Mouse (Mus musculus): ENCODE data around the gene Cntn4.

Cntn4 gene

DNA sequence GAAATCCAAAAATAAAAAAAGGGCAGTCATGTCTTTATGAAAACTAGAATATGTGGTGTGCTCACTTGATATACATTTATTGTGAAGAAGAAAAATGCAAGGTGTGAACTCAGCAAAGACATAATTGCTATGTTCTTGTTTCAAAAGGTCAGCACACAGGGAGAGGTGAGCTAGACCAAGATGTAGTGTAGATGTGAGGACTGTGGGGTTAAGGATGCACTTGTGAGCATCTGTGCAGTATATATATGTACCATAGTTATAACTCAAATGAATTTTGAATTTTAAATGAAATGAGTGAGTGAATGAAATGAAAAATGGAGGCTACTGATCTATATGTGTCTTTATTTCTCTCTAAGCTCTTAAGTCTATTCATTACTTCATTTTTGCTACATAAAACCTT, 401.2 kb downstream of the Cntn4 start:
- no peak for DNase-seq

DNA sequence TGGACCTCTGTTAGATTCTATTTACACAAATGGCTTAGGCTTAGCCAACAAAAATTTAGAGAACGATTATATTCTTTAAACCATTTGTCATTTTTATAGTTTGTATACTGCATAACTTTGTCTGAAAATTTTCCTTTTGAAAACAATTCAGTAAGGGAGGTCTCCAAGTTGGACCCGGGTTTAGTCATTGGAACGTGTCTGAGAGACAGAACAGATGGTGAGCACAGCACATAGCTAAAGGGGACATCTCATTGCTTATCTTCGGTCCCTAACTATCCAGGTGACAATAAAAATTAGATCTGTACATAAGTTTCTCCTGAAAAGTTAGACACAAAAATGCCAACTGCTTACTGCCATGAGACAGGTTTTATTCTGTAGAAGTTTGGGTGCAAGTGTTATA, 420.4 kb downstream of the Cntn4 start:
- DNase-seq: no peak

DNA sequence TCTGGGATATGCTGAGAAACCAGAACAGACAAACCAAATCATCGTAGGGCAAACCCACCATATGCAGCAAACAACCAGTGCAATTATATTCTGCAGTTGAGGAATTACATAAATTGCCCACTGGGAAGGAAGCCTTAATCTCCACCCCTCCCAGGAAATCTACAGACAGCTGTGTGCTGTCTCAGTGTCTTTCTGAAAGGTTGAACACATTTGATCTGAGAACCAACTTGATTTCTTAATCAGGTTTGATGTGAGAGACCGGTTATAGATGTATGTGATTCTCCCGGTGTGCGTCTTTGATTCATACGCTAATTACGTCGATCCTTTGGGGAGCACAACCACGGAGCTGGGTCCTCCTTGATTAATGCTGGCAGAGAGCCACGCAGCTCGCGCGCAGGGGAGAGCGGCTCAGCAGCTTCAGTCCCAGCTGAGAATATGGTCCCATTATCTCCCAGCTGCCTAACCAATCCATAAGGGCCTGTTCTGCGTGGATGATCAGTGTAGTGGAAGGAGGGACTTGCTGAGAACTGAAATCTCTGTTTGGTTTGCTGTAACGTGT, 441.1 kb downstream of the Cntn4 start:
- DNase-seq: no peak

DNA sequence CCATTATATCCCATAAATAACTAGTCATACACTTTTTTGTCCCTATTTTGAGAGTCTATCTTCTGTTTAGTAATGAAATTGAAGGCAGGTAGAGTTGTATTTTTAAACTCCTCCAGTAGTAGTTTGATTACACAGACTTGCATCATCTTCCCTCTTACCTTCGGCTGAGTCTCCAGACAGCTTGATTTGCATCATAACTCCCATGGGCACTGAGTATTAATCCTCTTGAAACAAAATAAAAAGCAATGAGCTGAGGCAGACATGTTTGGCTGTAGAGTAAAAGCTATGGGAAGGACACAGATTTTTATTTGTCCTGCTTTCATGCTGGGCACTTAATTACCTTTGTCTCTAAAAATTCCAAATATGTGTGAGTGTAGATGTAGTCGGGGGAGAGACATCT, 476.1 kb downstream of the Cntn4 start:
- DNase-seq: no peak

DNA sequence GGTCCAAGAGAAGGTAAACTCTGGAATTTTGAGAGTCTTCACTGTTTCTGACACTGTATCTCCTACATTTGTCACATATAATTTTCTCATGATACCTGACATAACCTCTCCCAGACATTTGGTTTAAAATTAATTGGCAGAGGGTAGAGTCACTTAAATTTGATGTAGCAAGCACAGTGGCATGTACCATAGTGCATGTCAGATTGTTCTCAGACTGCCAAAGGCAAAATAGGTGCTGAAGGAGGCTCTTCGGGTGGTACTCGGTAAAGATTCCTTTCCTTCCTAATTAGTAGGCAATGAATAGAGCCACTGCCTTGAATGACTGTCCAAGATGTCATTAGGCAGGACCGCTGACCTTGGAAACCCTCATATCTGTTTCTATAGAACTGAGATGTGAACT, 477.9 kb downstream of the Cntn4 start:
- no peak for DNase-seq

DNA sequence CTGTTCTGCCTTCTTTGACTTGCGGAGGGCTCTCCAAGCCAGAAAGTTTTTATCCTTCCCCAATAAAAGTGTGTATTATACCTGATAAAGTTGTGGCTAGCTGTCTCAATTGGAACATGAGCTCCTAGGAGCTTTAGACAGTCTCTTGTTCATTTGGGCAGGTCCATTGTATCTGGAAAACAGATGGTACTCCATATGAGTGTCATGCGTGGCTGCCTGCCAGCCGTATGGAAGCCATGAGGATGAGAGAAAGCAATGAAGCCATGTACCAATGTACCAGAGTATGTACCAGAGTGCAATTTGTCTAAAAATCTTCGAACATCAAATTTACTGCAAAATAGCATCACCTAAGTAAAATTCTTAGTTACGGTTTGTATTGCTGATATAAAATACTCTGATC, 500.1 kb downstream of the Cntn4 start:
- no peak for DNase-seq

DNA sequence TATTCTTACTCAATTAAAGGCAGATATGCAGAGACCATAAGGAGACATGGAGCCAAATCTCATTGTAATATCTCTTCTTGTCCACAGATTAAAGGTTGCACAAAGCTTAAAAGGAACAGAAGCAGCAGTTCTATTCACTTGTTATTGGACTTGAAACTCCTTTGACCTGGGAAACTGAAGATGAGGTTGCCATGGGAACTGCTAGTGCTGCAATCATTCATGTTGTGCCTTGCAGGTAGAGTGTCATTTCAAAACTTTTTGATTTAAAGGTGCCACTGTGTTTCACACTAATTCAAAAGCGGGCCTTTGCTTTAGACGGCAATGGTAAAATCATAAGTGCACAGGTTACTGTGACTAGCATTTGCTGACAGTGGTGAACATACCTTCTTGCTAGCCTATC, 504.1 kb downstream of the Cntn4 start:
- no peak for DNase-seq

DNA sequence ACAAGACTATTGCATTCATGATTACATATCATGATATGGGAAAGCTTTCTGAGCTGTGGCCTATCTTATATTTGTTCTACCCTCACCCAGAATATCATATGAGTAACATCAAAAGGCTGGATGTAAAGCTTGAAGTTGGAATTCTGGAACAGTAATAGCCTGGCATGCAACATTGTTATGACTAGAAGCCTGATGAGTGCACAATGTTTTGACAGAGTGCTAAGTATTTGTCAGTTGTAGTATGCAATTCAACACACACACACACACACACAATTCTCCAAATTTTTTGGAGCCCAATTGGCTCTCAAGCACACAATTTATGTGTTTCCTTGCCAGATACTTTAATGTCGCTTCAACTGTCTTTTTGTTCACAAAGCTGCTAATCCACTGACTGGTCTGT, 523.5 kb downstream of the Cntn4 start:
- no peak for DNase-seq

DNA sequence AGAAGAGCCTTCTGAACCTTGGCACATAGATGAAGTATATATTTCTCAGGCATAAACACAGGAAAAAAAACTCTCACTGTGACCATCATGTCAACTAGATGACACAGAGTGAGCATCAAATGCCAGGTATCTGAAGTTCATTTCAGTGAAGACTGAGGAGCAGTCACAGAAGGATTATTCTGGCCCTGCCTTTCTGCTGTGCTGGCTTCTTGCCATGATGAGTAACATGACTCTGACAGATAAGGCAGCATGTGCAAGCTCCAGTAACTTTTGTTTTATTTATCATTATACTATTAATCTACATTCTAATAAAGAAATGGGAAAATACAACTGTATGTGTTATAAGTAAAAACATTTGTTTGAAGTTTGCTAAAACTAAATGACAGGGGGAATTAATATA, 529.9 kb downstream of the Cntn4 start:
- DNase-seq: no peak

DNA sequence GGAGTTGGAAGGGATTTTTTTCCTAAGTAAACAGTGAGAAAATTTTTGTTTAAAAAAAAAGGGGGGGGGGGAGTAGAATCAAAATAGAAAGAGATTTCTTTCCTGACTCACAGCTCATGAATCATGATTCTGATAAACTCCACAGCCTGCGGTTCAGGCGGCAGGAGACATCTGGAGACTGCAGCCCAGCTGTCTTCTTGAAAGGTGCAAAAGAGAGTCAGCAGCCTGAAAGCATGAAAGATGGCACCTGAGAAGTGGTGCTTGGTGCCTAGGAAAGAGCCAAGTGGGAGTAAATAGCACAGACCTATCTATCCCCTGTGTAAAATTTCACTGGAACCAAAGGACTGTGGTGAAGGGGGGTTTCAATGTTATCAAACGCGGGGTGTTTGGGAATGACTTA, 535.6 kb downstream of the Cntn4 start:
- no peak for DNase-seq

DNA sequence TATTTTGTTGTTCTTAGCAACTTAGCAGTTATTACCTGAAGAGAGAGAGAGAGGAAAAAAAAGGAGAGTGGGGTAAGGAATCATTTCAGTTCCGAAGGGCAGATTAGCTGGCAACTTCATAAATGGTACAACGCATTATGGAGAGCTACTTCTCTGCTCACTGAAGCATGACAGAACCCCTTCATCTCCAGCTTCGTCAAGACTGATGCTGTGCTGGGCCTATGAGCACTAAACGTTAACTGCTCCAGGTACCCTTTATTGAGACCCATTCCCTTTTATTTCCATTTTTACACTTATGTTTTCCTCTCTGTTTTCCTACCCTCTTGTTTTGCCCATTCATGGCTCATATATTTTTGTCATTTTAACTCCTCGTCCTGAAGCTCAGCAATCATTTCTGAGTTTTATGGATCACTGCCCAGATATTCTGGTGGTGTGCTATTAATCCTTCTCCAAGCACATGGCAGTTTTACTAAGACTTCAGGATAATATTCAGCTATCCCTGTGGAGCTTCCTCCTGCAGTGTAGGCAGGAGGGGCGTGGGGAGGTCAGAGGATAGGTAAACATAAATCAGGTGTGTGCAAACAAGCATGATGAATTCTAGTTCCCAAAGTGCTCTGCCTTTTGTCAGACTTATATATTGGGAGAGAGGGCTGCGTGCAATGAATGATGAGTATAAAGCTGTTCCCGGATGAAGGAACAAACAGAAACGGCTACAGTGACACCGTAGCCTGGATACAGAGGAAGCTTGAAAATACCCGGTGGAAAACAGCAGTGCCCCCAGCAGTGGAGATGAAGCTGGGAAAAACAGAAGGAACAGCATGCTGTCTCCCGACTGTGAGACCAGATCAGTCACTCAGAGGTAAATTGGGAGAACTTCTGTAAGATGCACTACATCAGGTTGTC, 559.8 kb downstream of the Cntn4 start:
- DNase-seq: no peak

DNA sequence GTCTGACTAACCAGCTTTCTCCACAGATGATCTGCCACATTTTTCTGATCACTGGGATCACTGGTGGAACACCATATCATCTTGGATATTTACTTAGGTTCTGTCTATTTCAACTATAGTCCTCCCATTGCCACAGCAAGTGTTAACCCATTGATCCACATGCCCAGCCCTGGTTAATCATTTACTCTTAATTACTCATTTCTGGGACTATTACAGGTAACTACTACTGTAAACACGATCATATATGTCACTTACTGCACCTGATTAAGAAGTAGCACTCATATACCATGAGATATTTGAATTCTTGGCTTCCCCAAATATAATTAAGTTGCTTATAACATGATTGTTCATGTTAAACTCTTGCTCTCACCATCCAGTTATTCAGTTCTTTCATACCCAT, 564.1 kb downstream of the Cntn4 start:
- no peak for DNase-seq

DNA sequence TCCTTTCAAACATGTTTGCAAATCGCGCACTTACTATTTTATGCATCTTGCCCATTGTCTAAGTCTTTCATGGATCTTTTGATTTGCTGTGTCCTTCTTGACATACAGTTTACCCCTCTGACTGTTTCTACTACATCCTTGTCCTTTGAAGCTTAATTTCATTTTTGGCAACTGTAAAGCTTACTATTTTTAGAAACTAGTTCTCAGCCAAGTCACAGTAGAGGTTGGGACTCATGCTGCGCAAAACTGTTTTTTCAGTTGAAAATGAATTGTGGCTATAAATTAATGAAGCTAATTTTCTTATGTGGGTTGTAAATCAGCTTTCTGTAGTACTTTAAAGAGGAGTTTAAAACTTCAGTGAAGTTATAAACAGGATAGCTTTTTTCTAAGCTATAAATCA, 585.9 kb downstream of the Cntn4 start:
- no peak for DNase-seq

DNA sequence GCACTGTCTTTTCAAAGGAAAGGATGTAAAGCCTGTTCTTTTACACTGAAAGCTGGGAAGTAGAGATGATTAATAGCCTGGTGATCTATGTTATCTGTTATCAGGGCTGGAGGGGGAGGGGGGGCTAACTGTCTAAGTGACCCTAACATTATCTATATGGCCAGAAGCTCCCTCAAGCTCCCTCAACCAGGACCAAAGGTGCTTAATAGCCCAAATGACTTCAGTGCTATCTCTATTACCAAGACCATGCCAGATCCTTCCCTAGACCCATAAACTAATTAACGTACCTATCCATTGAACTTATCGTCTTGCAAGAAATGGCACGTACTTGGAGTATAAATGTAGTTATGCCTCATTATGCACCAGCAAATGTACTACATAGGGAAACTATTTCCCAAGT, 588.0 kb downstream of the Cntn4 start:
- no peak for DNase-seq

DNA sequence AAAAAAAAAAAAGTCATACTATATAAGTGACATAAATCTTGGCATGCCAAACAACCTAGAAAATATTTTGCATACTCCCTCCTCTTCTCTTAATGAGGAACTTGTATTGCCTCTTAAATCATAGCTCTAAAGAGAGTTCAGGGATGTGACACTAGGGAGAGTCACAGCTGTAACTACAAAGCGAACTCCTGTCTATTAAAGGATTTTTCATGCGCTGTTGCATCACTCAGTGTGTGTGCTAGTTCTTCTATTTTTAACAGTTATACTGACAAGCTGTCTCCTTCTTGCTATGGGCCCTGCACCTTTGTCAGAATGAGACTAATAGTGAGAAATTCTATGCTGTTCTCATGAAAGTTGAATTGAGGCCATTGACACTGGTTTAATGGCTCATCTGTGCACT, 588.8 kb downstream of the Cntn4 start:
- DNase-seq: no peak

DNA sequence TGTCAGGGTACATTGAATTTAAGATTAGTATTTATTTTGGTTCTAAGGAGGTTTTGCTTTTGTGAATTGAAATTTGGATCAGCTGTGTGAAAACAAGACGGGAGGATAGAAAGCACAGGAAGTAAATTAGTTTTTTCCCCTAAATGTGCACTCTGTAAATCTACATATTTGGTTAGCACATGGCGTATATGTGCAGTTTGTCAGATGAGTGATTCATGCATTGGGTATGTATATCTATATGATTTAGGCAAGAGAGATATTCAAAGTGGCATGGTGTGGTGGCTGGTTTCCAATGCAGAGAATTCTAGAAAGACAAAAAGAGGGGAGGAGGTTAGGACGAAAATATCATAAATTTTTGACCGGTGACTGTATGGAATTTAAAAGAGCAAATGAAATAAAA, 591.3 kb downstream of the Cntn4 start:
- DNase-seq: no peak

DNA sequence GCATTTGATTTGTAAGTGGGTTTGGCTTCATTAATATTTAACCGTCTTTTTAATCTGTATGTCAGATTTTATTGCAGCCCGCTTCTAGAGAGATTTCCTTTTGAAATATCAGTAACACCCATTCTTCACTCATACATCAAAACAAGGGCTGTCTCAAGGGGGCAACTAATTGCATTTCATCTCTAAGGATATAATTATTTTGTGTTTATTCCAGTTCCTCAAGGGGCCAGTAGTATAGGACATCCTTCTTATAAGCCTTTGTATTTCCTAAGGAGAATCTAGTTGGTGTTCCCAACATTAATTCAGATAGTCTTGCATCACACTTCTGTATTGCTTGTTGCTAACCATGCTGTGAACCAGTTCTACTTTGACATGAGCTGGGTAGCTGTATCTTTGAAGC, 599.7 kb downstream of the Cntn4 start:
- no peak for DNase-seq

DNA sequence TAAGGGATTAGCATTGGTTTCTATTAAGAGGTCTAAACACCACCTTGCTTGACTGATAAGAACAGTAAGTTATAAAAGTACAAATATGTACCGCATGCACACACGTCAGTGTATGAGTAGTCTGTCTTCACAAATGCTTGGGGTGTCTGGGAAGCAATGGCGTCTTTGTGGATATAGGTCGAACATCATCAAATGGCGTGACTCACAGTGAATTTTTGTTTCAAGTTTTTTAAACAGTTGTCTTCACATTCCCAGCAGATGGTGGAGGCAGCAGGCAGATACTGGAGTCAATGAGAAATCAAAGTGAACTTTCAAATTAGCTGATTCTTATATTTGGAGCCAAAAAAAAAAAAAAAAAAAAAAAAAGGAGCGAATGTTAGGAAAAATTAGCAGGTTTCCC, 604.2 kb downstream of the Cntn4 start:
- DNase-seq: no peak

DNA sequence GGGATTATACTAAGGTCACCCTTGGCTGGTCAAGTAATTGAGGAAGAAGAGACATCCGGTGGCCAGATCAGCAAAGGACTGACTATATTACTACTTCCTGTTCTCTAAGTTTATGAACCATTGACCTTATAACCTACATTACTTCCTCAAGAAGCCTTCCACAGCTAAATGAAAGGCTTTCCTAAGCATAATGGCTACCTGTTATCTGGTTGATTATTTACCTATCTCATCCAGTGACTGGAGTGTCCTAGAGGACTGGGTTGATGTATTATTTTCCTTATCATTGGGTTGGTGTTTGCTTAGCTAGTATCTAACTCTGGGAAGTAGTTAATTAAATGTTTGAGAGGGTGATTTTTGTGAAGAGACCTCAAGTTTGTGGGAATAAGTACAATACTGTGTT, 606.4 kb downstream of the Cntn4 start:
- no peak for DNase-seq

DNA sequence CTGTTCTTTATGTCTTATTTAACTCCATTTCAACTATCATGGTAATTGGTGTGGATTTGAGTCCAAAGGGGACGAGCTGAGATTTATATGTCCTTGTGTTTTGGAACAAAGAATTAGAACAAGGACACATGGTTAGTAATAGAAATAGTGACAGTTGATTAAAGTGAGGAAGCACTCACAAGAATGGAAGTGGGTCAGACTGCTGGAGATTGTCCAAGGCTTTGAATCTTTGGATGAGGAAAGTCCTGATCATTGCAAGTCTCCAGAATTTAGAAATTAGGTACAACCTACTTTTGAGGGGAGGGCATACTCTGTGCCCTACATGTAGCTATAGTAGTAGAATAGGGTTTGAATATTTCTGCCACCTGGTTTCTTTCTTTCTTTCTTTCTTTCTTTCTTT, 622.0 kb downstream of the Cntn4 start:
- DNase-seq: no peak

DNA sequence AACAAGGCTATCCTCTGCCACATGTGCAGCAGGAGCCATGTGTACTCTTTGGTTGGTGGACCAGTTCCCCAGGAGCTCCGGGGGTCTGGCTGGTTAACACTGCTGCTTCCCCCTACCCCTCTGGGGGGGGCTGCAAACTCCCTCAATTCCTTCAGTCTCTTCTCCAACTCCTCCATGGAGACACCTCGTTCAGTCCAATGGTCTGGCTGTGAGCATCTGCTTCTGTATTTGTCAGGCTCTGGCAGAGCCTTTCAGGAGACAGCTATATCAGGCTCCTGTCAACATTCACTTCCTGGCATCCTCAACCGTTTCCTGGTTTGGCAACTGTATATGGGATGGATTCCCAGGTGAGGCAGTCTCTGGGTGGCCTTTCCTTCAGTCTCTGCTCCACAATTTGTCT, 622.7 kb downstream of the Cntn4 start:
- no peak for DNase-seq

DNA sequence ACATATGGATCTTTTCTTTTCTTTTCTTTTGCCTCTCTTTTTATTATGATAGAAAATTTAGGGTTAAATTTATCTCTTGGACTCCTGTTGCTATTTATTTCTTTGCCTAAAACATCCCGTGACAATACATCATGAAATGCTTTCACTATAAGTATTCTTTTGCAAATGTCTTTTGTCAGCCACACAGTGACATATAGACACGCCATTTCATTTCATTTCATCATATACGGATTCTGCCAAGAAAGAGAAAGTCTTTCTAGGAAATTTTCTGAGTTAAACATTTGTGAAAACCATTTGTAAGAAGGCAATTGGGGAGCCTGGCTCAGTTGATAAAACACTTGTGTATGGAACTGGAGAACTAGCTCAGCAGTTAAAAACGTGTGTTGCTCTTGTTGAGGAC, 625.0 kb downstream of the Cntn4 start:
- no peak for DNase-seq

DNA sequence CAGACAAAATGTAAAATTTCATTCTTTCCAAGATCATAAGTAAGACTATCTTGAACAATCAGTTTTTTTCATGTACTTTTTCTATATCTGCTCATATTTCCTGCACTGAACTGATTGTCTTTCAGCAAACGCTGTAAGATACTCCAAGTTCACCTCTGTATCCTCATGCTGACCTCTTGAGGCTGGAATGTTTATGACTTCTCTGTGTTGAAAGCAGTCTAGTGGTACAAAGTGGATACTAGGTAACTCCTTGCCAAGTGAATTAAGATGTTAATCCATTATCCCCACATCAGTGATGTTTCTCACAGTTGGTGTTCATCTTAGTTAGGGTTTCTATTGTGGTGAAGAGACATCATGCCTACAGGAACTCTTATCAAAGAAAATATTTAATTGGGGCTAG, 651.5 kb downstream of the Cntn4 start:
- DNase-seq: no peak

DNA sequence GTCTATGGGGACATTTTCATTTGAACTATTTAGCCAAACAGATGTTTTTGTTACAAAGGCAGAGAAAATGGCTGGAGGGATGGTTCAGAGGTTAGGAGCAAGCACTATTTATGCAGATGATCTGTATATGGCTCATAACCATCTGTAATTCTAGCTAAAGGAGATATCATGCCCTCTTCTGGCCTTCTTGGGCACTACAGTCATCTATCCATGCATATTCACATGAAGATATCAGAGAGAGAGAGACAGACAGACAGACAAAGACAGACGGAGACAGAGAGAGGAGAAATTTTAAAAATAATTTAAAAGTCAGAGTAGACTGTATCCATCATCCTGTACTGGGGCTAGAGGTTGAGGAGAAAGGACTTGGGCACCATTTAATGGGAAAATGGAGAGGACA, 652.2 kb downstream of the Cntn4 start:
- DNase-seq: no peak

DNA sequence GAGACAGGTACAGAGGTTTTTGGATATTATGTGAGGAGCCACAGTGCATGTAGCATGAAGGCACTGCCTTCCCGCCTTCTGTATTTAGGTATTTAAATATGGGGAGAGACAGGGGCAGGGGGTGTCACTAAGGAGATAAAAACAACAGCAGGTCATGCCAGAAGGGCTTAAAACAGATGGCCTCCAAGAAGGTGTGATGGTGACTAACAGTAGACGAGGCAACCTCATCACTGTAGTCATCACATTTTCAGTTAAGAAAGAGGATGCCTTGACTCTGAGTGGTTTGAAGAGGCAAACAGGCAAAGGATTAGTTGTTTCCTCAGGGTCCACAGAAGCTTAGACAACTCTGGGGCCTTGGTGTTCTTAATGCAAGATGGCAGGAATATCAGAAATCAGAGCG, 655.0 kb downstream of the Cntn4 start:
- DNase-seq: no peak

Data from spleen, adult 18-20 months (tissue).